Mouse (Mus musculus) cerebellum, postnatal 10 days (tissue): ENCODE data around the gene Foxa2.

Source experiments
- DNase-seq, 2 experiments: peaks; one replicate each; pipeline ENCODE4 v3.0.0; 2021; ENCODE audit warnings: mixed read lengths in 2 of 2

The Foxa2 gene

GRCm38 (mm10) chr2:148004554-148005521 lies 41.9 kb downstream of the Foxa2 start:
- no peak for DNase-seq

- DNase-seq: no peak
These were observed 43.3 kb downstream of the Foxa2 start for GRCm38 (mm10) chr2:148003511-148003910.

GRCm38 (mm10) chr2:147998206-147998966 lies 48.4 kb downstream of the Foxa2 start:
- no peak for DNase-seq

- DNase-seq: no peak
These were observed 50.0 kb downstream of the Foxa2 start for GRCm38 (mm10) chr2:147996781-147997180.

- no peak for DNase-seq
These were observed 52.9 kb downstream of the Foxa2 start for GRCm38 (mm10) chr2:147993821-147994220.

- peak; percentile 66 to 82 for DNase-seq
These were observed 53.7 kb downstream of the Foxa2 start for GRCm38 (mm10) chr2:147992935-147993679.
